Mouse (Mus musculus) CD8-positive naive resting alpha-beta T cell, adult 2 months (primary cell): Measurements from ENCODE around the gene Srcin1.

Experiments used
- DNase-seq, 2 experiments: peaks; one replicate each; pipeline ENCODE4 v3.0.0; 2022; ENCODE audit warnings: low read depth in 2 of 2, low spot score in 2 of 2

Srcin1 gene

GRCm38 (mm10) chr11:97534442-97535307 is 41.3 kb downstream of the Srcin1 start:
- no peak for DNase-seq

- DNase-seq: no peak
These were observed 42.3 kb downstream of the Srcin1 start for GRCm38 (mm10) chr11:97533653-97534052.

GRCm38 (mm10) chr11:97532950-97533582 is 42.9 kb downstream of the Srcin1 start:
- no peak for DNase-seq

- DNase-seq: no peak
These were observed 43.6 kb downstream of the Srcin1 start for GRCm38 (mm10) chr11:97532354-97532753.

GRCm38 (mm10) chr11:97531381-97532260 is 44.4 kb downstream of the Srcin1 start:
- peak; percentile 80 to 85 for DNase-seq

DNA sequence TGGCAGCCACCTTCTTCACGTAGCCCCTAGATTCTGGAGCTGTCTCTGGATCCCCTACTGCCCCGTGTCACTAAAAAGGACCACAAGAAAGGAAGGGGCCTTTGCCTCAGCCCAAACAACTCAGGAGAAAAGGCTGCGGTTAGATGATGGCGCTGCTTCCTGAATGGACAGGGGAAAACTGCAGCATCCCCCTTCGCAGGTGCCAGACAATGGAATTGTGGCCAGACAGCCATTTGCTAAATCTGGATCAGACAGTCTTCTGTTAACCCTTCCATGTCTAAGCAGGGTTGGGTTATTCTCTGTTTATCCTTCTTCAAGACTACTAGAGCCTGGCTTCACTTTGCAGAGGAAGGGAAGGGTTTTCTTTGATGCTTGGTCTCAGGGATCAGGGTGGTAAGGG is 45.0 kb downstream of the Srcin1 start:
- no peak for DNase-seq

DNA sequence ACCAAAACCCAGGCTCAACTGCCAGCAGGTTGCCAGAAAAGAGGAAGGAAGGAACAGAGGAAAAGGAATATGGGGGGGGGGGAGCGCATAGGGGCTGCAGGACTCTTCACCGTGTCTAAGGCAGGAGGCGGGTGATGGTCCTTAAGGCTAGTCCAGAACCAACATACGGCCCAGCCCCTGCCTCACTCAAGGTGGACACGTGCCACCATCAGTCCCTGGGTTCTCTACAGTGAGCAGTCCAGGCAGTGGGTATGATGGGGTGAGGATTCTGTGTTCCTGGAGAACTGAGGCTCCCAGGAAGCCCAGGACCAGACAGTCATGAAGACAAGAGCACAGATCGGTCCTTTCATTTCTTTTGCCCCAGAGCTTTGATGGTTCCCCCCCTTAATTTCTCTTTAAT is 45.9 kb downstream of the Srcin1 start:
- no peak for DNase-seq

DNA sequence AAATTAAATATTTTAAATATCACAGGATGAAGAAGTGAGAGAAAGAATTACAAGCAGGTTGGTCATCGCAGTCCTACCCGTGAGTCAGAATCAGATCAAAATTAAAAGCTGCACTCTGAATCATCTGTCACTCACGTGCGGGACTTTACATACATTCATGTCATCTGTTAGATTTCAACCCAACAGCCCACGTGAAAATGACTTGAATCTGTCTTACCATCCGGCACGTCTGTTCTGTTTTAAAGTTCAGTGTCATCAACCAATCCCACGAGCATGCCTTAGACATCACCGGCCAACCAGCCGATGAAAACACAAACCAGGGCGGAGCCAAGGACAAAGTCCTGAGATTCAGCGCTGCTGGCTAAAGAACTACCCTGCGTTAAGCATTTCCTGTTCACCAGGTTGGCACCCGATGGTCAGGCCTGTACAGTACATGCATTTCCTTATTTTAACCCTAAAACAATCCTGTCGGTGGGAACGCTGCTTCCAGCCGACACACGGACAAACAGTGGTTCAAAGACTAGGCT is 47.6 kb downstream of the Srcin1 start:
- no peak for DNase-seq

DNA sequence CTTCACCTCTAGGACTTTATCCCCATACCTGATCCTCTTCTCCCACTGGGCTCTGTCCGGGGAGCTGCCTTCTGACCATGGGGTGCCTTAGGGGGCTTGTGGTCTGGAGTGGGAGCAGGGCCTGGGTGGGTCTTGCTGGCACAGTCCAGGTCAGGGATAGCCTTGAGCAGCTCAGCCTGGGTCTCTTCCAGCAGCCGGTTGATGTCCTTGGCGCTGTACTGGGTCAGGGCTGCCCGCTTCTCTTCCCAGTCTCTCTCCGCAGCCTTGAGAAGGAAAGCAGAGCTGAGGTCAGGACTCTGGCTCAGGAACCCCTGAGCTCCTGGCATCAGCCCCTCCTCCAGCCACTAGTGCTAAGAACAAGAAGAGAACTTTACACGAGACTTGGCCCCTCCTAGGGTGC is 50.7 kb downstream of the Srcin1 start:
- DNase-seq: no peak

DNA sequence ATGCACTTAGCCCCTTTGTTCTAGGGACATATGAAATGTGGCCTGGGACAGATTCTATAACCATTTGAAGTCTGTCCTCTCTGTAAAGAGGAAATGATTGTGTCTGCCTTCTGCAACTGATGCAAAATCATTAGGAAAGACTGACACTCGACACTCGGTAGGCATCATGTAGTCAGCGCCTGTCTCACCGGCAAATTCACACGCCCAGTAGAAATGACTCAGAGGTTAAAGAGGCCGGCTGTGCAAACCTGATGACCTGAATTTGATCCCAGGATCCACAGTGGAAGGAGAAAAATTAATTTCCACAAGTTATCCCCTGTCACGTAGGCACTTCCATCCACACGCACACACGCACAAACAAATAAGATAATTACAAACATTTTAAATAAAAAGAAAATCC is 51.7 kb downstream of the Srcin1 start:
- DNase-seq: no peak

DNA sequence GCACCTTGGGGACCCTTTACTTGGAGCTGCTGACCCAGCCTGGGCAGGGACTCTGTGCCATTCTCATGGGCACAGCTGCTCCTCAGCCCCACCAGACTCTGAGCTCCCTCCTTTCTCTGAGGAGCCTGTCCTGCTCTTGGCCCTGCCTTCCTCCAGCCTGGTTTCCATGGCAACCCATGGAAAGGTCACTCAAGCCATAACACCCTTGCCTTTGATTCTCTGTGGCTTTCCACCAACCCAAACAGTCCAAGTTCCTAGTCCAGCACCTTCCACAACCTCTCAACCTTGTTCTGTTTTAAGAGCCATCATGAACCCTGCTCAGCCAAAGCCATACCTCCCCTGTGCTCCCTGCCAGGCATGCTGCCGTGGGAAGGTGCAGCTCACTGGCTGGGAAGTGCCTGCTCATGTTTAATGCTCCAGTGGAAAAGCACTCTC is 52.1 kb downstream of the Srcin1 start:
- DNase-seq: no peak

GRCm38 (mm10) chr11:97523107-97523506 is 52.9 kb downstream of the Srcin1 start:
- DNase-seq: no peak

DNA sequence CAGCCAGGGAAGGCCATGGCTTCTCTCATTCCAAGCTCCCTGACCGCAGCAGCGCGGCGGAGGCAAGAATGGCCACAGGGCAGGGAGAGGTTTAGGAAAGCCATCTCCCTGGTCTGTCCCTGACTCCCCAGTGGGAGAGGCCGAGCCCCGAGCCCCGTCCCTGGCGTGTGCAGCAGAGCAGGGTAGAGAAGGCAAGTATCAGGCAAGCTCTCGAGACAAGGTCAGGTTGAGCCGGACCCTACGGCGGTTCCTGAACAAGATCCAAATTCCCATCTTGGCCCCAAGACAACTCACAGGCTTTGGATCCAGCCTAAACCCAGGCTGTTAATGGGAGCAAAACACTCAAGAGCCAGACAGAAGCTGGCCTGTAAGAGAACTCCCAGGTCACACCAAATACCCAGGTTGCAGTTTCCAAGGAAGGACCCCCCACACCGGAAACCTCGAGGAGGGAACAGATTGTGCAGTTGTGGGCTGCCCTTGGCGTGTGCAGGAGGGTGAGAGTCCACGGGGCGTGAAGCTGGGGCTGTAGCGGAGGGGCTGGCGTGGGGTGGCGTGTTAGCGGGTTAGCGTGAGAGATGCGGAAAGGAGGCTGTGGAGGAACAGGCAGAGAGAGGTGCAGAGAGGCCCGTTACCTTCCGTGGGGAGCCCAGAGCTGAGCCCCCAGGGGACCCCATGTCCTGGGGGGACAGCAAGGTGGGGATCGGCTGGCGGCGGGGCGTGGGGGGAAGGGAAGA is 54.1 kb downstream of the Srcin1 start:
- DNase-seq: no peak

GRCm38 (mm10) chr11:97520541-97520940 is 55.4 kb downstream of the Srcin1 start:
- no peak for DNase-seq

DNA sequence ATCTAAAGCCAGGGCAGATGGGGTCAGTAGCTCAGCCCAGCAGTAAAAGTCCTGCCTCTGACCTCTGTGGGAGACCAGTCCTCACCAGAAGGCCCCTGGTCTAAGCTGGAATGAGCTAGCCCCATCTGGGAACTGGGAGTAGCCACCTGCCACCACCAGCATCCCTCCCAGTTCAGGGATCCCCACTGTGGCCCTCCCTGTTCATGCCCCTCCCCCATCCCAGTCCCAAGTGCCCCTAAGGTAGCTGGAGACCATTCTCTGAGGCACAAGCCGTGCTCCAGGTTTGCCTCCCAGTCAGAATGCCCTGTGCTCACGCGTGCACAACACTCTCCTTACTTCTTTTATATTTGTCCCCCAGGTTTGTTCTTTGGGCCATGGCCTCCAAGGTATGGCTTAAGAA is 62.9 kb downstream of the Srcin1 start:
- no peak for DNase-seq

- DNase-seq: no peak
These were observed 63.5 kb downstream of the Srcin1 start for GRCm38 (mm10) chr11:97512511-97512910.

DNA sequence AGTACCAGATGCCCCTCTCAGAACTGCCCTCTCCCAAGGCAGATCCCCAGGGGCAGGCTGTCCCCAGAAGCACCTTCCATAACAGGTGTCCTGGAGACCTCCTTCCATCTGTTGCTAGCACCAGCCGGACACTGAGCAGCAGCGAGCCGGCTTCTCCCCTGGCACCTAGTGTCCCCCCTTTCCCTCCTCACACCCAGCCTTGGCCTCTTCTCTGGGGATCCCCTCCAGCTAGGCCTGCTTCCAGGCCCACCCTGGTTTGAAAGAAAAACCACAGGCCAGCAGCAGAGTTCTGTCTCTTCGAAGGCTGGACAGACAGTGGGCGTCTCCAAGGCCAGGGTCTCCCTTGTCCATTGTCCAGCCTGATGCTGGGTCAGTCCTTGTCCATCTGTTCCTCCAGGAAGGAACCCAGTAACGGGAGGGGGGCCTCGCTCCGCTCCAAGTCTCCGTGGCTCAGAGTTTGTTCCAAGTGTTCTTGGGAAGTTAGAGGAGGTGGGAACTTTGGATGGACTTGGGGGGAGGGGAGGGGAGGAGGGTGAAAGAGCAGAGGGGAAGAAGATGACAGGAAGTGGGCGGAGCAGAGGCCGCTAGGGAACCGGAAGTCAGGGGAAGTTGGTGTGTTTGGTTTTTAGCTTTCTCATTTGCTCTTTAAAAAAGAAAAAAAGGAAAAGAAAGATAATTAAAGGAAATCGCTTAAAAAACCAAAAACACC is 64.2 kb downstream of the Srcin1 start:
- no peak for DNase-seq

DNA sequence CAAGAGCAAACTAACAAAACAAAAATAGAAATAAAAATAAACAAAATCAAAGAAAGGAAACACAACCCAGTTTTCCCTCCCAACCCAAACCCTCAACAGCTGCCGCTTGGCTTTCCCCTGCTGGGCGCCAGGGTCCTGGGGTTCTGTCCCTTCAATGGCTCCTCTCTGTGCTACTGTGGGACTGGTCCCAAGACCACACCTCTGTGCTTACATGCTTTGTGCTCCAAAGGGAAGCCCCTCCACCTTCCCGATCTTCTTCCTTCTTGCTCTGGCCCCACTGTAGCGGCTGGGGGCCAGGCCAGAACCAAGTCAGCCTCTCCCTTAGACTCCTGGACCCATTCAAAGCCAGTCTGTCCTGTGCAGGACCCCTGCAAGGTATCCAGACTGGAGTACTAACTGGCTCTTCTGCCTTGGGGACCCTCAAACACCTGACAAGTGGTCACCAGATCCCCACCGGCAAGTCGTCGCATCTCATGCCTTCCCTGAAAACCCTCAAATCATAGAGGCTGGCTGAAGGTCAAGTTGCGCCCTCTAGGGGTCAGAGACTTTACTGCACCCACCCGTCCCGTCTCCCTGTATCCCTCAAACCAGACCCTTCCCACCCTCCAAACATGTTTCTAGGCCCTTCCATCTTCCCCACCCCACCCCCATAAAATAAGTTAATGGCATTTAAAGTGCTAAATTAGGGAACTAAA is 64.9 kb downstream of the Srcin1 start:
- DNase-seq: peak; percentile 40 to 53

- no peak for DNase-seq
These were observed 66.1 kb downstream of the Srcin1 start for GRCm38 (mm10) chr11:97509715-97510485.
